Mouse (Mus musculus) CH12.LX (cell line): ENCODE results near the gene Btbd17.

Source experiments
- BHLHE40 ChIP-seq: IDR thresholded peaks from 2 replicates; pipeline ENCODE4 v1.6.1; 2011; ENCODE audit warnings: mild to moderate bottlenecking, low read depth, low read length, improper control_type of control experiment
- CHD1 ChIP-seq: IDR thresholded peaks from 2 replicates; pipeline ENCODE4 v1.6.1; 2012; ENCODE audit warnings: low read depth, low read length, improper control_type of control experiment, inconsistent platforms
- CTCF ChIP-seq, 2 experiments: IDR thresholded peaks in 1 of 2; conservative IDR thresholded peaks in 1 of 2; 2 replicates each; pipeline ENCODE4 v1.5.1; 2011 to 2012; ENCODE audit warnings: low read depth in 2 of 2, low read length in 2 of 2, improper control_type of control experiment in 1 of 2, inconsistent platforms in 1 of 2, mild to moderate bottlenecking in 1 of 2, moderate library complexity in 1 of 2
- EP300 ChIP-seq: IDR thresholded peaks from 2 replicates; pipeline ENCODE4 v1.6.1; 2011; ENCODE audit warnings: low read length, improper control_type of control experiment
- ETS1 ChIP-seq: conservative IDR thresholded peaks from 2 replicates; pipeline ENCODE4 v1.6.1; 2012; ENCODE audit warnings: low read depth, mild to moderate bottlenecking, inconsistent platforms, low read length, improper control_type of control experiment, moderate library complexity
- GABPA ChIP-seq: IDR thresholded peaks from 2 replicates; pipeline ENCODE4 v1.6.1; 2012; ENCODE audit warnings: low read depth, low read length, improper control_type of control experiment, inconsistent platforms; ENCODE audit not compliant: insufficient replicate concordance
- MXI1 ChIP-seq: IDR thresholded peaks from 2 replicates; pipeline ENCODE4 v1.6.1; 2011; ENCODE audit warnings: mild to moderate bottlenecking, low read depth, low read length, improper control_type of control experiment
- POLR2A ChIP-seq: IDR thresholded peaks from 2 replicates; pipeline ENCODE4 v1.6.1; 2011; ENCODE audit warnings: low read depth, mild to moderate bottlenecking, improper control_type of control experiment, low read length
- POLR2AphosphoS2 ChIP-seq: IDR thresholded peaks from 2 replicates; pipeline ENCODE4 v1.6.1; 2011; ENCODE audit warnings: low read depth, low read length, improper control_type of control experiment
- RAD21 ChIP-seq: IDR thresholded peaks from 2 replicates; pipeline ENCODE4 v1.6.1; 2011; ENCODE audit warnings: low read depth, mild to moderate bottlenecking, low read length, improper control_type of control experiment, moderate library complexity
- RCOR1 ChIP-seq: conservative IDR thresholded peaks from 2 replicates; pipeline ENCODE4 v1.6.1; 2012; ENCODE audit warnings: low read depth, mild to moderate bottlenecking, inconsistent platforms, low read length, improper control_type of control experiment
- TCF12 ChIP-seq: IDR thresholded peaks from 2 replicates; pipeline ENCODE4 v1.6.1; 2014; ENCODE audit warnings: low read depth, mild to moderate bottlenecking, inconsistent platforms, low read length, improper control_type of control experiment
- ZC3H11A ChIP-seq: IDR thresholded peaks from 2 replicates; pipeline ENCODE4 v1.6.1; 2012; ENCODE audit warnings: low read depth, mild to moderate bottlenecking, inconsistent platforms, low read length, improper control_type of control experiment
- ZMIZ1 ChIP-seq: IDR thresholded peaks from 2 replicates; pipeline ENCODE4 v1.6.1; 2012; ENCODE audit warnings: low read depth, mild to moderate bottlenecking, inconsistent platforms, low read length, improper control_type of control experiment

GRCm38 (mm10) chr11:114814873-114815592, 19.3 kb upstream of the Btbd17 start:
- TF ChIP-seq POLR2A (no peak), CTCF (conservative IDR thresholded peaks at IDR 0.05 in 1 of 2, IDR thresholded peaks at IDR 0.05 in 1 of 2; ENCODE audit: low read depth in 2 of 2, low read length in 2 of 2) (no peak), RAD21 (no peak), EP300 (no peak), MXI1 (no peak), ETS1 (no peak), POLR2AphosphoS2 (no peak), ZMIZ1 (no peak), ZC3H11A (no peak), BHLHE40 (0 out of 2 replicates have a peak, but pooled peaks have one; percentile 25), GABPA (no peak), CHD1 (no peak), RCOR1 (no peak), TCF12 (no peak)
